Mouse (Mus musculus): ENCODE data around the gene Celf1.
"Not testable (repeated sequence)": the region's sequence is repeated elsewhere in the genome, so short reads cannot be mapped to it uniquely, and the experiment has no call there.

Gene Celf1

GRCm38 (mm10) chr2:91022266-91022665 lies 82.1 kb downstream of the Celf1 start:
- not testable (repeated sequence) for DNase-seq (ENCODE audit: low read depth, low spot score)

DNA sequence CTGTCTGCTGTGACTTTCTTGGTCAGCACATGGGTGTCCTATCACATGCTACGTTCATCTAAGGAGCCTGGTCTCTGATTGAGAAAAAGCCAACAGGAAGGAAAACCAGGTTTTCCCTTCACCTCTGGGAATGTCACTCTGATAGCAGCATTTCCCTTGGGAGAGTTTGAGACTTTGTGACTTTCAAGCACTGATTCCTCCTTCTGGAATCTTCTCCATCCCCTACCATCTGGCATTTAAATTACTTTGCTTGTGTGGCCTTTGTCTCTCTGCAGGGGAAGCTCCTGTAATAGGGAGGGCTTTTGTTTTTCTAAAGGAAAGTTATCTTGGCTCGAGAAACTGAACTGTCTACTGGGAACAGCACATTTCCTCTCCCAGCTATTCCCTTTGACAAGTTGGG lies 82.9 kb downstream of the Celf1 start:
- DNase-seq (ENCODE audit: low read depth, low spot score), result no peak

GRCm38 (mm10) chr2:91023956-91024355 lies 83.8 kb downstream of the Celf1 start:
- DNase-seq (ENCODE audit: low read depth, low spot score), result no peak

DNA sequence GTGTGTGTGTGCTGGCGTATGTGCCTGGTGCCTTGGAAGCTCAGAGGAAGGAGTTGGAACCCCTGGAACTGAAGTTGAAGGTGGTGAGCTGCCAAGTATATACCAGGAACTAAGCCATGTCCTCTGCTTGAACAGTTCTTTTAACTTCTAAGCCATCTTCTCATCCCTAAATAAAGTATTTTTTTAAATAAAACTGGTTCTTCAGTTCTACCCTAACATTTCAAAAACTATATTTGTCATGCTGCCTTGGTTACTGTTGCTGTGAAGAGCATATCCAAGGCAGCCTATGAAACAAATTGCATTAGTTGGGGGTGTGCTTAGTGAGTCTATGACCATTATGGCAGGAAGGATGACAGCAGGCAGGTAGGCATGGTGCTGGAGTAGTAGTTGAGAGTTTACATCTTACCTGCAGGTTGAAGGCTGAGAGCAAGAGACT lies 84.9 kb downstream of the Celf1 start:
- no peak for DNase-seq (ENCODE audit: low read depth, low spot score)

DNA sequence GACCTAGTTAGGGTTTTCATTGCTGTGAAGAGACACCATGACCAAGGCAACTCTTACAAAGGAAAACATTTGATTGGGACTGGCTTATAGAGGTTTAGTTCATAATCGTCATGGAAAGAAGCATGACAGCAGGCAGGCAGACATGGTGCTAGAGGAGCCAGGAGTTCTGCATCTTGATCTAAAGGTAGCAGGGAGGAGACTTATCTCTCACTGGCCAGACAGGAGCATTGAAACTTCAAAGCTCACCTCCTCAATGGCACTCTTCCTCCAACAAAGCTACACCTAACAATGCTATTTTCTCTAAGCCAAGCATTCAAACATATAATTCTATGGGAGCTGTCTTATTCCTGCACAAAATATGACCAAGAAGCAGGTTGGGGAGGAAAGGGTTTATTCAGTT lies 86.3 kb downstream of the Celf1 start:
- no peak for DNase-seq (ENCODE audit: low read depth, low spot score)

DNA sequence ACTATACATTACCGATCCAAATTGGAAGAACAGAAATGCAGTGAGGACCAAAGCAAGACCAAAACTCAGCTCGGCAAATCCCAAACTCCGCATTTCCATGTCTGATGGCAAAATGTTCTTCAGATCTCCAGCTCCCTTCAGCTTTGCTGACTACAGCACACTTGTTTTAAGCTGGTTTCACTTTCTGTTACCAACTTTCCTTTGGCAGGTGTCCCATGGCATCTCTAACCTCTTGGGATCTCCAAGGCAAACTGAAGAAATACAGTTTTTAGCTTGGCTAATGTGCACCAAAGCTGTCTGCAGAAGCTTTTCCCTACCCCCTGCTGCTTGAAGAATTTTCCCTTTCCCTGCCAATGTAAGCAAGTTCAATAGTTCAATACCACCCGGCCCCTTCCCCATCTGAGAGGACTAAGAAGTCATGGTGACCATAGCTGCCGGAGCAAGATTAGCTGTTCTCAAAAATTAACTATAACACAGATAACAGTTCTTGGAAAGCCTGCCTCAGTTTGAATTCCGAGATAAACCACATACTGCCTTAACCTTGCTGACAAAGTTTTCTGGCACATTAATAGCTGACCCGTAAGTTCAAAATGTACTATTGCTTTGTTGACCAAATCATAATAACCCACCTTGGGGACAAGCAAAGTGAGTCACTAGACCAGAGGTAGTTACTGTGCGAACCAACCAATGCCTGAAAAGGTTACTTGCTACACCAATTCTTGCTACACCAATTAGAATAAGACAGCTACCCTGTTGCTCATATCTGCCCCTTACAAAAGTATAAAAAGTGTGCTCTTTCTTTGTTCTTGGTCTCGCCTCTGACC lies 87.4 kb downstream of the Celf1 start:
- no peak for DNase-seq (ENCODE audit: low read depth, low spot score)

DNA sequence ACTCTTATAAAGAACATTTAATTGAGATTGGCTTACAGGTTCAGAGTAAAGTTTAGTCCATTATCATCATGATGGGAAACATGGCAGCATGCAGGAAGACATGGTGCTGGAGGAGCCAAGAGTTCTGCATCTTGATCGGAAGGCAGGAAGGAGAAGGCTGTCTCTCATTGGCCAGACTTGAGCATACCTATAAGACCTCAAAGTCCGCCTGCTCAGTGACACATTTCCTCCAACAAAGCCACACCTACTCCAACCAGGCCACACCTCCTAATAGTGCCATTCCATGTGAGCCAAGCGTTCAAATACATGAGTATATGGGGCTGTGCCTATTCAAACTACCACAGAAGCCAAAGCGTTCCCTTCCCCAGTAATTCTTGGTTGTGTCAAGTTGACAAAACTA lies 91.0 kb downstream of the Celf1 start:
- DNase-seq (ENCODE audit: low read depth, low spot score), result no peak

GRCm38 (mm10) chr2:91033000-91033399 lies 92.8 kb downstream of the Celf1 start:
- DNase-seq (ENCODE audit: low read depth, low spot score), result no peak

DNA sequence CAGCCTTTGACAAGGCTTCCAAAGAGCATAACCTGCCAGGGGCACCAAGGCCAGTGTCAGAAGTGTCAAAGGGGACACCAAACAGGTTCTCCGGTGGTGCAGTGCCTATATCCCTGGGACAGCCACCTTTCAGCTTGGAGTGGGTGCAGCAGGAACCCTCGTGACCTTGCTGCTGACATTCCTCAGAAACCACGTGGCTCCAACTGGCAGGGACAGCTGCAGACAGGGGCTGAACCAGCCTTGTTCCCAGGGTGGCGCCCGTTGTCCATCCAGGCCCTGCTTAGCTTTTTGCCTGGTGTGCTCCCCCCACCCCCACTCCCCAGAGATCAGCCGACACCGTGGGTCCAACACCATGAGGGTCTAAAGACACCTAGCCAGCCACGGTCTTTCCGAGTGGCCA lies 95.2 kb downstream of the Celf1 start, which contains the start of gene Rapsn:
TSS of gene Rapsn (plus strand) at position 236 of the 400 bp plus-strand sequence.
- no peak for DNase-seq (ENCODE audit: low read depth, low spot score)

DNA sequence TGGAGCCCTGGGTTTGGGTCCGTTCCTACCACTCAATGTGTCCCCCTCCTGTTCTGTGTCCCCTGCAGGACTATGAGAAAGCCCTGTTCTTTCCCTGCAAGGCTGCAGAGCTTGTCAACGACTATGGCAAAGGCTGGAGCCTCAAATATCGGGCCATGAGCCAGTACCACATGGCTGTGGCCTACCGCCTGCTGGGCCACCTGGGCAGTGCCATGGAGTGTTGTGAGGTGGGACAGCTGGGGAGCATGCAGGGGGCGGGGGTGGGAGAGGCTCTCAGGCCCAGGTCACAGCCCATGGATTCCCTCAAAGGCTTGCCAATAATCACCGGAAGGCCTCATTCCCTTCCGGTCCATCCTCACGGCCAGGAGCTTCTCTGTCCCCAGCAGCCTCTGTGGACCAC lies 101.6 kb downstream of the Celf1 start:
- no peak for DNase-seq (ENCODE audit: low read depth, low spot score)

DNA sequence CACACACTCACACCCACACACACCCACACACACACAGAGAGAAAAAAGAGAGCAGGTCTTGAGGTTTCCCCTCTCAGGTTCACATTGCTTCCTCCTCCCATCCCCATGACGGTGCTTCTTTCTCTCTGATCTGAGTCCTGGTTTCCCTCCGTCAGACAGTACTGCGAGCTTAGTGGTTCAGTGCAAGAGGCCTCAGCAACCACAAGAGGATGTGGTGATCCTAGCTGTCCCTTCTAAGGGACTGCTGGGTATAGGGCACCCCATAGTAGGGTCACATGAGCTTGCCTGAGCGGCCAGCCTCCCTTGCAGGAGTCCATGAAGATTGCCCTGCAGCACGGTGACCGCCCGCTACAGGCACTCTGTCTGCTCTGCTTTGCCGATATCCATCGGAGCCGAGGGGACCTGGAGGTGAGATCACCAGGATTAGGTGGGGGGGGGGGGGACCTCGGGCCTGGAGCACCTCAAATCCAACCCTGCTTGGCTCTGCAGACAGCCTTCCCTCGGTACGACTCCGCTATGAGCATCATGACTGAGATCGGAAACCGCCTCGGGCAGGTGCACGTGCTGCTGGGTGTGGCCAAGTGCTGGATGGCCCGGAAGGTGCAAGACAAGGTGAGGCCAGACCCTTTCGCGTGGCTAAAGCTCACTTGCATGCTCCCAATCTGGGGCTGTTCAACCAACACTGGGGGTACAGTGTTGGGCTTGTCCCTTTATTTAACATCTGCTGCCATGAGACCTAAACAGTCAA lies 102.6 kb downstream of the Celf1 start:
- DNase-seq (ENCODE audit: low read depth, low spot score), result no peak

DNA sequence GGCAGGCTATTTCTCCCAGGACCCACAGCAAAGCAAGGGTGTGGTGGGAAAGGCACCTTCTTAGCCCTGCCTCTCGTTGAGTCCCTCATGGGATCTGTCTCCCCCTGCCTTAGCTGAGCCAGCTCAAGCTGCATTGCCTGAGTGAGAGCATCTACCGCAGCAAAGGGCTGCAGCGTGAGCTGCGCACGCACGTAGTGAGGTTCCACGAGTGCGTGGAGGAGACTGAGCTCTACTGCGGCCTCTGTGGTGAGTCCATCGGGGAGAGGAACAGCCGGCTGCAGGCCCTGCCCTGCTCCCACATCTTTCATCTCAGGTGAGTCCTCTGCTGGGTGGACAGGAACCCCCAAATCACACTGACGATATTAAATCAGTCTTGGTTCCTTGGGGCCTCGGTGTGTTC lies 104.5 kb downstream of the Celf1 start:
- DNase-seq (ENCODE audit: low read depth, low spot score), result no peak

DNA sequence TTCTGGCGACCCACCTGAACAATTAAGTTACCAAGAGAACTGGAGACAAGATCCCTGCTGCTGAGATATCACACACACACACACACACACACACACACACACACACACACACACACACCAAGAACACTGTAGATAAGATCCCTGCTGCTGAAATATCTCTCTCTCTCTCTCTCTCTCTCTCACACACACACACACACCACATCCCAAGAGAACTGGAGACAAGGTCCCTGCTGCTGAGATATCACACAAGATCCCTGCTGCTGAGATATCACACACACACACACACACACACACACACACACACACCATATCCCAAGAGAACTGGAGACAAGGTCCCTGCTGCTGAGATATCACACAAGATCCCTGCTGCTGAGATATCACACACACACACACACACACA lies 105.6 kb downstream of the Celf1 start:
- DNase-seq (ENCODE audit: low read depth, low spot score), result not testable (repeated sequence)

GRCm38 (mm10) chr2:91047359-91047758 lies 107.2 kb downstream of the Celf1 start:
- no peak for DNase-seq (ENCODE audit: low read depth, low spot score)

GRCm38 (mm10) chr2:91051917-91052316 lies 111.7 kb downstream of the Celf1 start:
- no peak for DNase-seq (ENCODE audit: low read depth, low spot score)

- DNase-seq (ENCODE audit: low read depth, low spot score), result no peak
Observed at GRCm38 (mm10) chr2:91052752-91053151, 112.6 kb downstream of the Celf1 start.

DNA sequence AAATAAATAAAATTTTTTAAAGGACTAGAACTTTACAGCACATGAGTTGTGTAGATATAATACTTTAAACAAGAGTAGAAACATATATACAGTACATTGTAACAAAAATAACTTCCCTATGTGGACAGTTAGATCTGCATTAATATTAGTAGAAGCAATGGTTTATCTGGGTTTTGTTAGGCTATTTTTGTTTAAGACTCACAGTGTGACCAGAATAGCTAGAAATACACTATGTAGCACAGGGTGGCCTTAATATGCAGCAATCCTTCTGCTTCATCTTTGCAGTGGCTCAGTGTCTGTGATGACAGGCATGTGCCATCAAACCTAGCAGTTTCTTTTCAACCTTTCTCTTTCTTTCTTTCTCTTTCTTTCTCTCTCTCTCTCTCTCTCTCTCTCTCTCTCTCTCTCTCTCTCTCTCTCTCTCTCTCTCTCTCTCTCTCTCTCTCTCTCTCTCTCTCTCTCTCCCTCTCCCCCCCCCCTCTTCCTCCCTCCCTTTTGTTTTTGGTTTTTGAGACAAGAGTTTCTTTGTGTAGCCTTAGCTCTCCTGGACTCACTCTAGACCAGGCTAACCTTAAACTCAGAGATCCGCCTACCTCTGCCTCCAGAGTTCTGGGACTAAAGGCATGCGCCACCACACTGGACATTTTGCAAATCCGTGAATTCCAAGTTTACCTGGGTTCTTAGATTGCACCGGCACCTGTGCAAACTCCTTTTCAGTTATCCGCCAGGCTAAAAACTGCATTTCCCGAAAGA lies 113.2 kb downstream of the Celf1 start:
- DNase-seq (ENCODE audit: low read depth, low spot score), result no peak

DNA sequence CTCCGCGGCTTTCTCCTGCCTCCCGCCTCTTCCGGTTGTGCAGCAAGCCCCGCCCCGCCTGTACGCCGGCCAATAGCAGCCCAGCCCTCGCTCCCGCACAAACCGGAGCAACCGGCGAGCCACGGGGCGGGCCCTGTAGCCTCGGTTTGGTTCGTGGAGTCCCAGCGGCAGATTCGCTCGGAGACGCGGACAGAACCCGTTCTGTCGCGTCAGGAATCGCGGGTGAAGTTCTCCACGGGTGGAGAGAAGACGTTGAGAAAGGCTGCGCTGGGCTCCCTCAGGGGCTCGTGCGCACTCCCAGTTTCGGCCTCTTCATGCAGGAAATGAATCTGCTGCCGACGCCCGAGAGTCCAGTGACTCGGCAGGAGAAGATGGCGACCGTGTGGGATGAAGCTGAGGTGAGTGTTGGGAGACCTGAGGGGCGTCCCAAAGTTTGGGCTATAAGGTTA lies 113.8 kb downstream of the Celf1 start, which contains the start of gene Psmc3:
TSS of gene Psmc3 (plus strand) at position 76 of the 449 bp plus-strand sequence.
- DNase-seq (ENCODE audit: low read depth, low spot score), result peak; percentile 71

- DNase-seq (ENCODE audit: low read depth, low spot score), result no peak
Observed at GRCm38 (mm10) chr2:91058435-91058834, 118.3 kb downstream of the Celf1 start.

GRCm38 (mm10) chr2:91059376-91059775 lies 119.2 kb downstream of the Celf1 start:
- DNase-seq (ENCODE audit: low read depth, low spot score), result no peak

DNA sequence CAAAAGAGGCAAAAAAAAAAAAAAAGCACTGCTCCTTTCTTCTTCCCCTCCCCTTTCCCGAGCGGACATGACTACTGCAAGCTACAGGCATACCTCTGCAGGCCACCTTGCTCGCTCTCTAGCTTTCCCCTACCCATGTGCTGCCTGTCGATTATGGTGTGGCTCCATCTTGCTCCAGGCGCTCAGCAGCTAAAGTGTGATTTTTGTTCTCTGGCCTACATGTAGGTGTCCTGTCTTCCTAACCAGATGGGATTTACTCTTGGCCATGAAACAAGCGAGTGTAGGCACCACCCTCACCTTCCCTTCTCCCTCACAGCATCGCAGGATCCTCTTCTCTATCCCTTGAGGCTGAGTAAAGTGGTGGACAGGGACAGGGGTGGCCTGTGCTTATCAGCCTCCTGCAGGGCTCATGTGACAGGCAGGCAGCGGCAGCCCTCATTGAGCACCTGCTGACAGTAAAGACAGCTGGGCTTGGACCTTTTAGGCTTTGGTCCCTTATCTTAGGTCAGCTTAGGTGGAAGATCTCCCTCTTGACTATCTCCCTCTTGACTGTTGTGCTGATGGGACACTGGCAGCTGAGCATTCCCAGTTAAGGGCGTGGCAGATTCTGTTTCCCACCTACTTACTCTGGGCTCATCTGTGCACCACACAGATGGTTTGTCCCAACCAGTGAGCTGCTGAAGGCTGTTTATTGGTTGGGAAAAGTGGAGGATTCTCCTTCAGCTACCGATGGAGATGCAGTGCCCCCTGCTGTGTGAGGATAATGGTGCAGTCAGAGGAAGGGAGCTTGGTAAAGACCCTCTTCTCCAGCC lies 120.6 kb downstream of the Celf1 start:
- DNase-seq (ENCODE audit: low read depth, low spot score), result no peak
